Mouse (Mus musculus): ENCODE results near the gene Abcf3. TPM values are rescaled to one million over a fixed set of nuclear protein-coding genes. Genes with fewer than 3 reads are reported as not detected.

The Abcf3 gene
- polyA plus RNA-seq, 1 experiment = 50.9 TPM

DNA sequence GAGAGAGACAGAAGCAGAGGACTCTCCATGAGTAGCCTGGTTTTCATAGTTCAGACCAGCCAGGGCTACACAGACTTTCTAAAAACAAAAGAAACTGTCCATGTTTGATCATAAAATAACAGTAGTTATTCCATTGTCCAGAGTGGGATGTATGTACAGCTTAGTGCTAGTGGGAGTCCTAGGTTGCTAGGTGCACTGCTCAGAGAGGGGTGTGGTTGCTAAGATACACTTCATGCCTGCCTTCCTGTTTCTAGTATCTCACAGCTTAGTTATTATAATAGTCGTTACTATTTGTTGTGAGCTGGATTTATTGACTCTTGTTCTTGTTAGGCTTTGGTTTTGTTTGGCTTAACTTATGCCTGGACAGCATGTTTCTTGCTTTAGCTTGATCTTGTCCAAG, 16.7 kb downstream of the Abcf3 start:
- no peaks in the 10 kb centered on the region for H3K4me1 ChIP-seq (ENCODE audit: control insufficient read depth, insufficient read depth, low read length)
- H3K27ac ChIP-seq (ENCODE audit: insufficient read depth, low read length) = no peak overlapping the region
- no peak for TF ChIP-seq CTCF (IDR thresholded peaks at IDR 0.05; ENCODE audit: borderline replicate concordance, insufficient read depth, low read length)
- 0 out of 2 replicates have a peak, but pooled peaks have one; percentile 9 for TF ChIP-seq POLR2A (IDR thresholded peaks at IDR 0.05; ENCODE audit: low read depth, low read length)
- no peak overlapping the region for H3K4me3 ChIP-seq (ENCODE audit: insufficient read depth, low read length)

- H3K27ac ChIP-seq (ENCODE audit: insufficient read depth, low read length) = no peak within 1 kb of the TSS
- TF ChIP-seq CTCF (IDR thresholded peaks at IDR 0.05; ENCODE audit: borderline replicate concordance, insufficient read depth, low read length) (no peak), POLR2A (IDR thresholded peaks at IDR 0.05; ENCODE audit: low read depth, low read length) (no peak)
- H3K4me1 ChIP-seq (ENCODE audit: control insufficient read depth, insufficient read depth, low read length) = peaks cover 4% of the 10 kb centered on the region; the same call in 1 of the 2 replicates
- H3K4me3 ChIP-seq (ENCODE audit: insufficient read depth, low read length) = peak within 1 kb of the TSS; percentile 32
Measured at GRCm38 (mm10) chr16:20589366-20589938, 41.1 kb downstream of the Abcf3 start, which contains the start of gene Vwa5b2. Gene Vwa5b2 (plus strand): TSS chr16:20589471.

GRCm38 (mm10) chr16:20589939-20590679, 41.7 kb downstream of the Abcf3 start:
- H3K27ac ChIP-seq (ENCODE audit: insufficient read depth, low read length) = no peak overlapping the region
- peaks cover 4% of the 10 kb centered on the region; the same call in 1 of the 2 replicates for H3K4me1 ChIP-seq (ENCODE audit: control insufficient read depth, insufficient read depth, low read length)
- TF ChIP-seq CTCF (IDR thresholded peaks at IDR 0.05; ENCODE audit: borderline replicate concordance, insufficient read depth, low read length) = no peak
- TF ChIP-seq POLR2A (IDR thresholded peaks at IDR 0.05; ENCODE audit: low read depth, low read length) = no peak
- H3K4me3 ChIP-seq (ENCODE audit: insufficient read depth, low read length) = peak overlapping the region; percentile 32

GRCm38 (mm10) chr16:20590680-20591038, 42.3 kb downstream of the Abcf3 start:
- H3K4me3 ChIP-seq (ENCODE audit: insufficient read depth, low read length) = no peak overlapping the region
- peaks cover 4% of the 10 kb centered on the region; the same call in 1 of the 2 replicates for H3K4me1 ChIP-seq (ENCODE audit: control insufficient read depth, insufficient read depth, low read length)
- TF ChIP-seq POLR2A (IDR thresholded peaks at IDR 0.05; ENCODE audit: low read depth, low read length) (no peak), CTCF (IDR thresholded peaks at IDR 0.05; ENCODE audit: borderline replicate concordance, insufficient read depth, low read length) (no peak)
- no peak overlapping the region for H3K27ac ChIP-seq (ENCODE audit: insufficient read depth, low read length)

- no peak overlapping the region for H3K27ac ChIP-seq (ENCODE audit: insufficient read depth, low read length)
- TF ChIP-seq POLR2A (IDR thresholded peaks at IDR 0.05; ENCODE audit: low read depth, low read length) = no peak
- no peak for TF ChIP-seq CTCF (IDR thresholded peaks at IDR 0.05; ENCODE audit: borderline replicate concordance, insufficient read depth, low read length)
- no peak overlapping the region for H3K4me3 ChIP-seq (ENCODE audit: insufficient read depth, low read length)
- peaks cover 4% of the 10 kb centered on the region; the same call in 1 of the 2 replicates for H3K4me1 ChIP-seq (ENCODE audit: control insufficient read depth, insufficient read depth, low read length)
Measured at GRCm38 (mm10) chr16:20591076-20591705, 42.8 kb downstream of the Abcf3 start.

GRCm38 (mm10) chr16:20595060-20595673, 46.8 kb downstream of the Abcf3 start:
- Histone ChIP-seq H3K27ac (ENCODE audit: insufficient read depth, low read length) (no peak overlapping the region), H3K4me3 (ENCODE audit: insufficient read depth, low read length) (no peak overlapping the region), H3K4me1 (ENCODE audit: control insufficient read depth, insufficient read depth, low read length) (peaks cover 2% of the 10 kb centered on the region; the same call in 1 of the 2 replicates)
- TF ChIP-seq CTCF (IDR thresholded peaks at IDR 0.05; ENCODE audit: borderline replicate concordance, insufficient read depth, low read length) (no peak), POLR2A (IDR thresholded peaks at IDR 0.05; ENCODE audit: low read depth, low read length) (no peak)

DNA sequence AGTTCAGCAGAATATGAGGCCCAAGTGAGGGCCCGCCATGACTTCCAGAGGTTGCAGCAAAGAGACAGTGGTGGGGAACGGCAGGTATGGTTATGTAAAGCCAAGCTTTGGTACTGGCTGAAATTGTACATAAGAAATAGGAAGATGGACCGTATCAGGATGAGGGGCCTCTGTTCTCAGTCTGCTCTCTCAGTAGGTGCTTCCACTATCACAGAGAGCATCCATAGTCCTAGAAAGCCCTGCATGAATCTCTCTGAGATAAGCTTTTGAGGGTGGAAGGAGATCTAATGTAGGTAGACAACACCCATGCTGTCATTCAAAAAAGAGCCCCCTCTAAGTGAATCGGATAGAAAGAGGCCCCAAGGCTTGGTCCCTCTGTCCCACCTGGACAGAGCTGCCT, 47.4 kb downstream of the Abcf3 start:
- Histone ChIP-seq H3K4me1 (ENCODE audit: control insufficient read depth, insufficient read depth, low read length) (no peaks in the 10 kb centered on the region), H3K27ac (ENCODE audit: insufficient read depth, low read length) (no peak overlapping the region), H3K4me3 (ENCODE audit: insufficient read depth, low read length) (no peak overlapping the region)
- TF ChIP-seq POLR2A (IDR thresholded peaks at IDR 0.05; ENCODE audit: low read depth, low read length) (no peak), CTCF (IDR thresholded peaks at IDR 0.05; ENCODE audit: borderline replicate concordance, insufficient read depth, low read length) (no peak)

- no peak for TF ChIP-seq CTCF (IDR thresholded peaks at IDR 0.05; ENCODE audit: borderline replicate concordance, insufficient read depth, low read length)
- TF ChIP-seq POLR2A (IDR thresholded peaks at IDR 0.05; ENCODE audit: low read depth, low read length) = no peak
- Histone ChIP-seq H3K4me3 (ENCODE audit: insufficient read depth, low read length) (no peak overlapping the region), H3K4me1 (ENCODE audit: control insufficient read depth, insufficient read depth, low read length) (no peaks in the 10 kb centered on the region), H3K27ac (ENCODE audit: insufficient read depth, low read length) (no peak overlapping the region)
Measured at GRCm38 (mm10) chr16:20596687-20597441, 48.5 kb downstream of the Abcf3 start.

GRCm38 (mm10) chr16:20600511-20600910, 52.1 kb downstream of the Abcf3 start:
- H3K4me3 ChIP-seq (ENCODE audit: insufficient read depth, low read length) = no peak overlapping the region
- no peaks in the 10 kb centered on the region for H3K4me1 ChIP-seq (ENCODE audit: control insufficient read depth, insufficient read depth, low read length)
- H3K27ac ChIP-seq (ENCODE audit: insufficient read depth, low read length) = no peak overlapping the region
- TF ChIP-seq POLR2A (IDR thresholded peaks at IDR 0.05; ENCODE audit: low read depth, low read length) (no peak), CTCF (IDR thresholded peaks at IDR 0.05; ENCODE audit: borderline replicate concordance, insufficient read depth, low read length) (no peak)
